ENCODE assay signal across 28 mouse cellular contexts in the genomic region with DNA sequence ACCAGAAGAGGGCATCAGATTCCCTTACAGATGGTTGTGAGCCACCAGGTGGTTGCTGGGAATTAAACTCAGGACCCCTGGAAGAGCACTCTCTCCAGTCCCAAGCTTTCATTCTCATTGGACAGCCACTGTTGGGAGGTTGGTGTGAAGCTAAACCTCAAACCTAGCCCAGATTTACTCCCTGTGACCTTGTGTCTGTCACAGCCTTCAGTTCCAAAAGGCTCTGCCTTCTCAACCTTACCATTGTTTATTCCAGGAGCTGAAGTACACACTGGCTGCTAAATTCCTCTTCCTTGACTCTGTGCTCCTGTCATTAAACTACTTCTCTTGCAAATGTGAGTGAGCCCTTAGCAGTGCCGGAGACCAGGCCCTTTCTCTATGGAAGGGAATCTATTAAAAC. TPM values are rescaled to one million over a fixed set of nuclear protein-coding genes. Genes with fewer than 3 reads are reported as not detected.
DNase-seq lines count a peak whose midpoint lies in the region; ATAC-seq and TF ChIP-seq lines count a peak whose summit lies in the region.
"Had no signal": no experiment of that assay in that cellular context is flagged by ENCODE, and none has a peak within 500 bp of the region (broad histone marks: within the 10 kb centered on the region; RNA-seq: fewer than 3 reads in every experiment).

No protein-coding gene starts in this region.

- H3K27ac ChIP-seq in gastrocnemius, adult 2 months, result peak overlapping the region; percentile 17; the same call in 1 of the 2 replicates
- H3K27ac ChIP-seq in liver, embryonic 13.5 days, result 0 out of 2 replicates have a peak overlapping the region, but pooled peaks have one; percentile 8
- no peak overlapping the region for H3K27ac ChIP-seq in midbrain, embryonic 11.5 days (ENCODE audit: low read depth, low read length)
- H3K27ac ChIP-seq in midbrain, postnatal 0 days (ENCODE audit: low read depth, low read length), result no peak overlapping the region
- H3K27ac ChIP-seq: embryonic facial prominence, embryonic 13.5 days; embryonic facial prominence, embryonic 15.5 days; forebrain, embryonic 10.5 days; forebrain, embryonic 12.5 days had no signal

- H3K36me3 ChIP-seq in liver, embryonic 13.5 days, result peaks cover 6% of the 10 kb centered on the region
- no peaks in the 10 kb centered on the region for H3K36me3 ChIP-seq in midbrain, embryonic 11.5 days (ENCODE audit: control insufficient read depth, insufficient read depth, low read length)
- H3K36me3 ChIP-seq in midbrain, postnatal 0 days (ENCODE audit: insufficient read depth, low read length), result no peaks in the 10 kb centered on the region
- H3K36me3 ChIP-seq: embryonic facial prominence, embryonic 13.5 days; embryonic facial prominence, embryonic 15.5 days; forebrain, embryonic 12.5 days had no signal

- TF ChIP-seq CTCF in gastrocnemius, adult 2 months (IDR thresholded peaks at IDR 0.05), result no peak
- TF ChIP-seq CTCF in midbrain, postnatal 0 days (IDR thresholded peaks at IDR 0.05), result no peak

- H3K27me3 ChIP-seq in liver, embryonic 13.5 days, result no peaks in the 10 kb centered on the region
- no peaks in the 10 kb centered on the region for H3K27me3 ChIP-seq in midbrain, embryonic 11.5 days (ENCODE audit: control insufficient read depth, insufficient read depth, low read length)
- no peaks in the 10 kb centered on the region for H3K27me3 ChIP-seq in midbrain, postnatal 0 days (ENCODE audit: insufficient read depth, low read length)
- H3K27me3 ChIP-seq: CH12.LX; embryonic facial prominence, embryonic 13.5 days; embryonic facial prominence, embryonic 15.5 days; forebrain, embryonic 12.5 days had no signal

- H3K9ac ChIP-seq in liver, embryonic 13.5 days, result no peak overlapping the region
- H3K9ac ChIP-seq in midbrain, embryonic 11.5 days (ENCODE audit: low read length), result no peak overlapping the region
- H3K9ac ChIP-seq in midbrain, postnatal 0 days (replicated peaks; ENCODE audit: low read length, poor library complexity, severe bottlenecking), result no peak overlapping the region
- H3K9ac ChIP-seq: embryonic facial prominence, embryonic 13.5 days; embryonic facial prominence, embryonic 15.5 days; forebrain, embryonic 12.5 days had no signal

- no peak for ATAC-seq in liver, embryonic 13.5 days (ENCODE audit: low read depth)
- no peak for ATAC-seq in midbrain, embryonic 11.5 days (ENCODE audit: low FRiP score)
- ATAC-seq in midbrain, postnatal 0 days (ENCODE audit: low FRiP score), result no peak
- ATAC-seq: CD4-positive, CD25-positive, alpha-beta regulatory T cell, adult 4 months; forebrain, embryonic 14.5 days; forebrain, embryonic 16.5 days had no signal

- DNase-seq in gastrocnemius, adult 2 months, result no peak
- no peak for DNase-seq in gastrocnemius, adult 8-10 months (ENCODE audit: low spot score in 2 of 2)
- no peak for DNase-seq in liver, embryonic 13.5 days
- DNase-seq in liver (no peak), ZHBTc4 (ENCODE audit: low read depth, low spot score) (peak; percentile 79)
- DNase-seq in midbrain, embryonic 11.5 days (ENCODE audit: low spot score, missing footprints), result peak; percentile 14
- DNase-seq in midbrain, postnatal 0 days (ENCODE audit: low spot score), result no peak
- no peak for DNase-seq in urinary bladder, postnatal 14 days (ENCODE audit: low spot score)
- DNase-seq: adrenal gland, adult 2 months; adrenal gland, postnatal 10 days; adrenal gland, postnatal 25 days; B cell, adult 2 months; cerebellum, adult 11 months; cerebellum, adult 18-20 months; cerebellum, adult 8-10 months; cerebellum, adult 9-11 months; cerebellum, postnatal 14 days; cerebellum, postnatal 36 days; embryo, embryonic 11 days had no signal

- H3K9me3 ChIP-seq in liver, embryonic 13.5 days (replicated peaks), result no peaks in the 10 kb centered on the region
- no peaks in the 10 kb centered on the region for H3K9me3 ChIP-seq in midbrain, embryonic 11.5 days (ENCODE audit: control insufficient read depth, low read length)
- H3K9me3 ChIP-seq in midbrain, postnatal 0 days (ENCODE audit: low read length), result no peaks in the 10 kb centered on the region
- H3K9me3 ChIP-seq: embryonic facial prominence, embryonic 13.5 days; embryonic facial prominence, embryonic 15.5 days; forebrain, embryonic 10.5 days; forebrain, embryonic 12.5 days had no signal

- WGBS in liver, embryonic 13.5 days (ENCODE audit: insufficient replicate concordance), result 83% methylated on average over 1 of the region's 1 CpGs
- 94% methylated on average over 1 of the region's 1 CpGs for WGBS in midbrain, embryonic 11.5 days
- WGBS in midbrain, postnatal 0 days, result 96% methylated on average over 1 of the region's 1 CpGs

- H3K4me2 ChIP-seq in liver, embryonic 13.5 days, result no peak overlapping the region
- no peak overlapping the region for H3K4me2 ChIP-seq in midbrain, embryonic 11.5 days
- no peak overlapping the region for H3K4me2 ChIP-seq in midbrain, postnatal 0 days (ENCODE audit: low read depth, low read length, poor library complexity, severe bottlenecking)
- H3K4me2 ChIP-seq: embryonic facial prominence, embryonic 13.5 days; embryonic facial prominence, embryonic 15.5 days; forebrain, embryonic 12.5 days had no signal

- peaks cover 96% of the 10 kb centered on the region for H3K4me1 ChIP-seq in liver, embryonic 13.5 days (replicated peaks)
- no peaks in the 10 kb centered on the region for H3K4me1 ChIP-seq in midbrain, embryonic 11.5 days (ENCODE audit: control insufficient read depth, insufficient read depth, low read length)
- peaks cover 4% of the 10 kb centered on the region; the same call in 1 of the 2 replicates for H3K4me1 ChIP-seq in midbrain, postnatal 0 days (ENCODE audit: insufficient read depth, low read length)

- intact Hi-C loops in gastrocnemius, adult 2 months (cut with DNase I), result no loop called here

- H3K4me3 ChIP-seq in gastrocnemius, adult 2 months, result no peak overlapping the region
- no peak overlapping the region for H3K4me3 ChIP-seq in liver, embryonic 13.5 days (replicated peaks)
- no peak overlapping the region for H3K4me3 ChIP-seq in midbrain, embryonic 11.5 days (ENCODE audit: low read depth, low read length)
- no peak overlapping the region for H3K4me3 ChIP-seq in midbrain, postnatal 0 days (ENCODE audit: low read depth, low read length)
- H3K4me3 ChIP-seq: embryonic facial prominence, embryonic 13.5 days; embryonic facial prominence, embryonic 15.5 days; erythroblast, embryonic 14.5 days; forebrain, embryonic 10.5 days; forebrain, embryonic 12.5 days had no signal

RNA-seq across cellular contexts. Expression of a gene that starts 20.1 kb away (rescaled TPM):
- 10 to 100 TPM; 90.4 to 98.4 TPM for total RNA-seq in gastrocnemius, adult 2 months (2021)
- total RNA-seq in gastrocnemius, adult 8-10 months (2022), result 100 to 1,000 TPM in 3 of 4 experiments, 10 to 100 TPM in 1; 98.4 to 121 (median 107) TPM
- 19.9 and 21.6 TPM in 2 replicates for polyA plus RNA-seq in liver, embryonic 13.5 days (2015; fragmentation: Nextera tagmentation; extraction: Ambion mirVana)
- 13.9 and 14.0 TPM in 2 replicates for polyA plus RNA-seq in midbrain, embryonic 11.5 days (2014; fragmentation: Nextera tagmentation; extraction: Ambion mirVana)
- total RNA-seq in midbrain, postnatal 0 days (2014; rRNA removed), result 51.8 and 53.1 TPM in 2 replicates
- polyA plus RNA-seq in midbrain, postnatal 0 days (2015; fragmentation: Nextera tagmentation; extraction: Ambion mirVana), result 14.7 and 15.7 TPM in 2 replicates

Comparison
In these comparisons a context has a peak if more than half of its experiments do, and no peak if none do; other contexts are left out.
1. DNase-seq: peak in midbrain, embryonic 11.5 days (single experiment) and ZHBTc4 (single experiment); none in gastrocnemius, adult 2 months (single experiment), gastrocnemius, adult 8-10 months (0 of 2), liver, embryonic 13.5 days (single experiment), liver (single experiment), midbrain, postnatal 0 days (single experiment) and urinary bladder, postnatal 14 days (single experiment).
2. H3K27ac ChIP-seq: peak in gastrocnemius, adult 2 months (single experiment) and liver, embryonic 13.5 days (single experiment); none in midbrain, embryonic 11.5 days (single experiment) and midbrain, postnatal 0 days (single experiment).